Mouse (Mus musculus): Measurements from ENCODE around the gene Zfp62. TPM values are rescaled to one million over a fixed set of nuclear protein-coding genes. Genes with fewer than 3 reads are reported as not detected.

Zfp62 gene
- polyA plus RNA-seq, 1 experiment from 2014 or later = 40.3 TPM

DNA sequence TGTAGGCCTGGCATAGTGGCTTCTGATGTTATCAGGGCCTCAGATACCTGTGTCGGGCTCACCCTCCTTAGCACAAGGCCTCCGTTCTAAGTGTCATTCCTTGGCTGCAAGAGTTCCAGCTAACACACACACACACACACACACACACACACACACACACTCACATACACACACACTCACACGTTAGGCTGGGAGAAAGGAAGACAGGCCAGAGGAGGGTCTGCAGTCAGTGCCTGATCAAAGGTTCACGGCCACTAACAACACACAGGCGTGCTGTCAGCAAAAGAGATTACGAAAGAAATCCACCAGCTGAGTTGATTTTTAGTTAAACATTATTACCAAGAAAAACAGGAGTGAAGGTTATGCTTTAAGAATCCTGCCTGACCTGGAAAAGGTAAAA is 63.6 kb downstream of the Zfp62 start:
- Histone ChIP-seq H3K9ac (no peak overlapping the region), H3K4me3 (no peak overlapping the region), H3K27ac (no peak overlapping the region), H3K4me2 (no peak overlapping the region), H3K36me3 (peaks cover 18% of the 10 kb centered on the region), H3K27me3 (no peaks in the 10 kb centered on the region), H3K4me1 (peaks cover 11% of the 10 kb centered on the region), H3K9me3 (no peaks in the 10 kb centered on the region)
- no peak for ATAC-seq (ENCODE audit: borderline replicate concordance, extremely low read depth, low FRiP score, low TSS enrichment)
- WGBS = 36% methylated on average over 6 of the region's 6 CpGs

DNA sequence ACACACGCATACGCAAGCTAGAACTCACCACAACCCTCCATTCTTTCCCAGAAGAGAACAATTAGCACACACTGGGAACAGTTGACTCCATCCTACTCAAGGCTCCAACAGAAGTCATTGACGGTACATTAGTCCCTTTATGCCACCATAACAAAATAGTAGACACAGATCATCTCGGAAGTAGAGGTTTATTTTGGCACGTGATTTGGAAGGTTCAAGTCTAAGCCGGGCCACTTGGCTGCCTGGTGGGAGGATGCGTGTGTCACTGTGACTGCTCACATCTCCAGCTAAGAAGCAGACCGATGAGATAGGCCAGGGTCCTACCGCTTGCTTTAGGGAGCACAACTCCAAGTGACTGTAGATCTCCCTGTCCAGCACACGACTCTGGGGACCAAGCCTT is 64.2 kb downstream of the Zfp62 start:
- Histone ChIP-seq H3K9me3 (no peaks in the 10 kb centered on the region), H3K36me3 (peaks cover 12% of the 10 kb centered on the region), H3K27me3 (no peaks in the 10 kb centered on the region), H3K4me1 (peaks cover 11% of the 10 kb centered on the region), H3K9ac (no peak overlapping the region), H3K4me2 (no peak overlapping the region), H3K27ac (0 out of 2 replicates have a peak overlapping the region, but pooled peaks have one; percentile 35), H3K4me3 (no peak overlapping the region)
- 77% methylated on average over 10 of the region's 10 CpGs for WGBS
- ATAC-seq (ENCODE audit: borderline replicate concordance, extremely low read depth, low FRiP score, low TSS enrichment) = 0 out of 2 replicates have a peak, but pooled peaks have one; percentile 21

DNA sequence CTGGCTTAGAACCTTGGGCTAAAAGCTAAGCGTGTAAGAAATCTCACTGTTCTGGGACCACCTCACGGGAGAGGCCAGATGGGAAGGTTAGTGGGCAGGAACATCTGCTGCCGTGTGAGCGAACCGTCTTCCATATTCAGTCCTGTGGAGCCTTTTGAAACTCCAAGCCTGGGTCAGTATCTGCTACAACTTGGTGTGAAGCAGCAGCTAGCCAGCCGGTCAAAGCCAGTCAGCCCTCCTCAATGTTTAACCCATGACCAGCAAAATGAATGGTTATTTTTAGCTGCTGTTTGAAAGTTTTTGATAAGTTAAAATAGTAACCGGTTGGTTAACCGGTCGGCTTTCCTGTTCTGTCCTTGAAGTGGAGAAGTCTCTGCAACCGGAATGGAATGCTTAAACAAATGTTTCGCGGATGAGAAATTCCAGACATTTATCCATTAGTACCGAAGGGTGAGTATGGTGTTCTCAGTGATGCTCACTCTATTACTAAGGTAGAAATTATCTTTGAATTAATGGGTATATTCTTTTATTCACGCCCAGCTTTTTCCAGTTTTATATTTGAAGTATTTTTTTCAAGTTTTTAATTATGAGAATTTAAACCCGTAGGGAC is 65.0 kb downstream of the Zfp62 start:
- no peaks in the 10 kb centered on the region for H3K9me3 ChIP-seq
- no peak overlapping the region; the same call in 1 of the 2 replicates for H3K4me2 ChIP-seq
- ATAC-seq (ENCODE audit: borderline replicate concordance, extremely low read depth, low FRiP score, low TSS enrichment) = no peak
- H3K27me3 ChIP-seq = no peaks in the 10 kb centered on the region
- peak overlapping the region; percentile 35; the same call in 1 of the 2 replicates for H3K27ac ChIP-seq
- peaks cover 8% of the 10 kb centered on the region for H3K36me3 ChIP-seq
- H3K4me3 ChIP-seq = no peak overlapping the region
- no peak overlapping the region for H3K9ac ChIP-seq
- peaks cover 11% of the 10 kb centered on the region for H3K4me1 ChIP-seq
- WGBS = 53% methylated on average over 15 of the region's 15 CpGs

Other genes starting within 250 kb of the Zfp62 start
- gene Olfr56, start 224.4 kb upstream of the Zfp62 start, polyA plus RNA-seq (2015; fragmentation: Nextera tagmentation; extraction: Ambion mirVana) = 0.05 TPM in 1 of 2 replicates, not detected in the other
- gene 9930111J21Rik1, start 223.9 kb upstream of the Zfp62 start, polyA plus RNA-seq (2015; fragmentation: Nextera tagmentation; extraction: Ambion mirVana) = 0.45 and 0.69 TPM in 2 replicates
- 0.05 TPM in 1 of 2 replicates, not detected in the other for gene Gm12185, start 211.1 kb upstream of the Zfp62 start, polyA plus RNA-seq (2015; fragmentation: Nextera tagmentation; extraction: Ambion mirVana)
- gene Tgtp1, start 209.1 kb upstream of the Zfp62 start, polyA plus RNA-seq (2015; fragmentation: Nextera tagmentation; extraction: Ambion mirVana) = 0.52 and 2.0 TPM in 2 replicates
- gene 9930111J21Rik2, start 152.1 kb upstream of the Zfp62 start, polyA plus RNA-seq (2015; fragmentation: Nextera tagmentation; extraction: Ambion mirVana) = 0.55 and 1.1 TPM in 2 replicates
- 0.72 and 1.3 TPM in 2 replicates for gene Tgtp2, start 139.1 kb upstream of the Zfp62 start, polyA plus RNA-seq (2015; fragmentation: Nextera tagmentation; extraction: Ambion mirVana)
- 2.6 and 3.1 TPM in 2 replicates for gene Ifi47, start 126.7 kb upstream of the Zfp62 start, polyA plus RNA-seq (2015; fragmentation: Nextera tagmentation; extraction: Ambion mirVana)
- not detected in 2 replicates for gene Olfr1396, start 88.4 kb upstream of the Zfp62 start, polyA plus RNA-seq (2015; fragmentation: Nextera tagmentation; extraction: Ambion mirVana)
- gene Olfr1395, start 61.0 kb upstream of the Zfp62 start, polyA plus RNA-seq (2015; fragmentation: Nextera tagmentation; extraction: Ambion mirVana) = not detected in 2 replicates
- not detected in 2 replicates for gene Olfr1394, start 48.9 kb upstream of the Zfp62 start, polyA plus RNA-seq (2015; fragmentation: Nextera tagmentation; extraction: Ambion mirVana)
- 0.48 and 1.1 TPM in 2 replicates for gene Btnl9, start 16.1 kb upstream of the Zfp62 start, polyA plus RNA-seq (2015; fragmentation: Nextera tagmentation; extraction: Ambion mirVana)
- 65.0 and 69.6 TPM in 2 replicates for gene Mgat1, start 40.9 kb downstream of the Zfp62 start, polyA plus RNA-seq (2015; fragmentation: Nextera tagmentation; extraction: Ambion mirVana)
- not detected in 2 replicates for gene Olfr1393, start 75.0 kb downstream of the Zfp62 start, polyA plus RNA-seq (2015; fragmentation: Nextera tagmentation; extraction: Ambion mirVana)
- not detected in 2 replicates for gene Olfr1392, start 82.0 kb downstream of the Zfp62 start, polyA plus RNA-seq (2015; fragmentation: Nextera tagmentation; extraction: Ambion mirVana)
- not detected in 2 replicates for gene Olfr10, start 101.4 kb downstream of the Zfp62 start, polyA plus RNA-seq (2015; fragmentation: Nextera tagmentation; extraction: Ambion mirVana)
- gene Olfr1391, start 119.5 kb downstream of the Zfp62 start, polyA plus RNA-seq (2015; fragmentation: Nextera tagmentation; extraction: Ambion mirVana) = not detected in 2 replicates
- gene Olfr1390, start 131.9 kb downstream of the Zfp62 start, polyA plus RNA-seq (2015; fragmentation: Nextera tagmentation; extraction: Ambion mirVana) = not detected in 2 replicates
- not detected in 2 replicates for gene Olfr1389, start 219.8 kb downstream of the Zfp62 start, polyA plus RNA-seq (2015; fragmentation: Nextera tagmentation; extraction: Ambion mirVana)
- 0.06 and 0.10 TPM in 2 replicates for gene Olfr1388, start 233.3 kb downstream of the Zfp62 start, polyA plus RNA-seq (2015; fragmentation: Nextera tagmentation; extraction: Ambion mirVana)